Mouse (Mus musculus) MEL (cell line): ENCODE data around the gene D11Wsu47e. TPM values are rescaled to one million over a fixed set of nuclear protein-coding genes. Genes with fewer than 3 reads are reported as not detected.

ENCODE experiments used
- DNase-seq: peaks from one replicate; pipeline ENCODE4 v3.0.0; 2011; ENCODE audit warnings: low read depth, low spot score
- H3K27ac ChIP-seq: 2 replicates; pipeline ENCODE4 v1.5.1; 2012; ENCODE audit warnings: low read depth, mild to moderate bottlenecking, control low read depth, low read length, moderate library complexity; ENCODE audit not compliant: control insufficient read depth
- H3K27me3 ChIP-seq, 2 experiments: fragments of 150-350 bp in 1 of 2; sonication (generic) in 1 of 2; 2 replicates each; pipeline ENCODE4 v1.6.1; 2012; ENCODE audit warnings: low read length in 2 of 2, mild to moderate bottlenecking in 2 of 2, improper control_type of control experiment in 1 of 2, moderate library complexity in 1 of 2; ENCODE audit not compliant: insufficient read depth in 2 of 2, control insufficient read depth in 1 of 2
- H3K36me3 ChIP-seq, 2 experiments: 2 replicates each; pipeline ENCODE4 v1.6.1; 2012 to 2014; ENCODE audit warnings: low read length in 2 of 2, improper control_type of control experiment in 1 of 2, inconsistent platforms in 1 of 2, mild to moderate bottlenecking in 1 of 2; ENCODE audit not compliant: insufficient read depth in 2 of 2, control insufficient read depth in 1 of 2
- H3K4me1 ChIP-seq, 2 experiments: fragments of 150-350 bp in 1 of 2; sonication (generic) in 1 of 2; 2 replicates each; pipeline ENCODE4 v1.6.1; 2012; ENCODE audit warnings: low read length in 2 of 2, improper control_type of control experiment in 1 of 2, mild to moderate bottlenecking in 1 of 2; ENCODE audit not compliant: insufficient read depth in 2 of 2, control insufficient read depth in 1 of 2
- H3K4me3 ChIP-seq, 2 experiments: fragments of 150-350 bp in 1 of 2; sonication (generic) in 1 of 2; 2 replicates each; pipeline ENCODE4 v1.5.1; 2012; ENCODE audit warnings: low read depth in 2 of 2, low read length in 2 of 2, mild to moderate bottlenecking in 2 of 2, moderate library complexity in 2 of 2, control low read depth in 1 of 2, improper control_type of control experiment in 1 of 2; ENCODE audit not compliant: control insufficient read depth in 1 of 2, insufficient read depth in 1 of 2
- H3K79me2 ChIP-seq: 2 replicates; pipeline ENCODE4 v1.6.1; 2012; ENCODE audit warnings: mild to moderate bottlenecking, low read length, moderate library complexity; ENCODE audit not compliant: control insufficient read depth, poor library complexity, insufficient read depth
- H3K9ac ChIP-seq: 2 replicates; pipeline ENCODE4 v1.6.1; 2012; ENCODE audit warnings: low read depth, mild to moderate bottlenecking, control low read depth, low read length, moderate library complexity; ENCODE audit not compliant: control insufficient read depth, poor library complexity, severe bottlenecking
- H3K9me3 ChIP-seq: fragments of 150-350 bp; sonication (generic); replicated peaks from 2 replicates; pipeline ENCODE4 v1.6.1; 2012; ENCODE audit warnings: mild to moderate bottlenecking, low read length, improper control_type of control experiment, moderate library complexity; ENCODE audit not compliant: insufficient read depth
- CHD1 ChIP-seq: IDR thresholded peaks from 2 replicates; pipeline ENCODE4 v1.6.1; 2012; ENCODE audit warnings: low read depth, mild to moderate bottlenecking, inconsistent platforms, low read length, improper control_type of control experiment
- CTCF ChIP-seq, 3 experiments: IDR thresholded peaks in 2 of 3; conservative IDR thresholded peaks in 1 of 3; 2 replicates each; pipeline ENCODE4 v1.5.1; 2011 to 2012; ENCODE audit warnings: low read length in 3 of 3, low read depth in 2 of 3, mild to moderate bottlenecking in 2 of 3, improper control_type of control experiment in 1 of 3, inconsistent platforms in 1 of 3, mixed read lengths in 1 of 3, moderate library complexity in 1 of 3; ENCODE audit not compliant: control insufficient read depth in 1 of 3, insufficient read depth in 1 of 3, poor library complexity in 1 of 3, severe bottlenecking in 1 of 3
- E2F4 ChIP-seq: IDR thresholded peaks from 2 replicates; pipeline ENCODE4 v1.6.1; 2011; ENCODE audit warnings: low read depth, low read length, improper control_type of control experiment, borderline replicate concordance
- GABPA ChIP-seq: IDR thresholded peaks from 2 replicates; pipeline ENCODE4 v1.6.1; 2012; ENCODE audit warnings: low read depth, mild to moderate bottlenecking, inconsistent platforms, low read length, improper control_type of control experiment, moderate library complexity
- GATA1 ChIP-seq: IDR thresholded peaks from 2 replicates; pipeline ENCODE4 v1.6.1; 2011; ENCODE audit warnings: low read depth, low read length, improper control_type of control experiment
- HCFC1 ChIP-seq: IDR thresholded peaks from 2 replicates; pipeline ENCODE4 v1.6.1; 2012; ENCODE audit warnings: low read depth, mild to moderate bottlenecking, inconsistent platforms, low read length, improper control_type of control experiment, moderate library complexity
- MAFK ChIP-seq: IDR thresholded peaks from 2 replicates; pipeline ENCODE4 v1.6.1; 2011; ENCODE audit warnings: low read depth, mild to moderate bottlenecking, low read length, improper control_type of control experiment, borderline replicate concordance
- MAX ChIP-seq: IDR thresholded peaks from 2 replicates; pipeline ENCODE4 v1.6.1; 2011; ENCODE audit warnings: low read length, improper control_type of control experiment
- MAZ ChIP-seq: IDR thresholded peaks from 2 replicates; pipeline ENCODE4 v1.6.1; 2012; ENCODE audit warnings: low read depth, mild to moderate bottlenecking, inconsistent platforms, low read length, improper control_type of control experiment
- MYB ChIP-seq: IDR thresholded peaks from 2 replicates; pipeline ENCODE4 v1.6.1; 2011; ENCODE audit warnings: mild to moderate bottlenecking, low read depth, low read length, improper control_type of control experiment
- MYC ChIP-seq: IDR thresholded peaks from 2 replicates; pipeline ENCODE4 v1.6.1; 2011; ENCODE audit warnings: low read depth, mild to moderate bottlenecking, low read length, improper control_type of control experiment, moderate library complexity
- NELFE ChIP-seq: IDR thresholded peaks from 2 replicates; pipeline ENCODE4 v1.6.1; 2011; ENCODE audit warnings: low read depth, low read length, improper control_type of control experiment
- NRF1 ChIP-seq: IDR thresholded peaks from 2 replicates; pipeline ENCODE4 v1.6.1; 2014; ENCODE audit warnings: low read depth, mild to moderate bottlenecking, inconsistent platforms, low read length, improper control_type of control experiment, moderate library complexity; ENCODE audit not compliant: poor library complexity, insufficient read depth, severe bottlenecking
- POLR2A ChIP-seq, 2 experiments: IDR thresholded peaks; 2 replicates each; pipeline ENCODE4 v1.6.1; 2011 to 2012; ENCODE audit warnings: low read length in 2 of 2, mild to moderate bottlenecking in 2 of 2, control low read depth in 1 of 2, improper control_type of control experiment in 1 of 2, low read depth in 1 of 2, moderate library complexity in 1 of 2; ENCODE audit not compliant: control insufficient read depth in 1 of 2, insufficient read depth in 1 of 2, poor library complexity in 1 of 2
- POLR2AphosphoS5 ChIP-seq: IDR thresholded peaks from 2 replicates; pipeline ENCODE4 v1.6.1; 2012; ENCODE audit warnings: low read depth, borderline replicate concordance, mild to moderate bottlenecking, inconsistent platforms, low read length, moderate library complexity, mixed read lengths
- RAD21 ChIP-seq: IDR thresholded peaks from 2 replicates; pipeline ENCODE4 v1.6.1; 2011; ENCODE audit warnings: mild to moderate bottlenecking, low read depth, low read length, improper control_type of control experiment
- RCOR1 ChIP-seq: IDR thresholded peaks from 2 replicates; pipeline ENCODE4 v1.6.1; 2012; ENCODE audit warnings: low read depth, mild to moderate bottlenecking, inconsistent platforms, low read length, improper control_type of control experiment
- SIN3A ChIP-seq: IDR thresholded peaks from 2 replicates; pipeline ENCODE4 v1.6.1; 2012; ENCODE audit warnings: low read length, improper control_type of control experiment, inconsistent platforms
- SMC3 ChIP-seq: IDR thresholded peaks from 2 replicates; pipeline ENCODE4 v1.6.1; 2011; ENCODE audit warnings: low read depth, low read length, improper control_type of control experiment
- TCF12 ChIP-seq: IDR thresholded peaks from 2 replicates; pipeline ENCODE4 v1.6.1; 2014; ENCODE audit warnings: low read depth, mild to moderate bottlenecking, inconsistent platforms, low read length, improper control_type of control experiment, moderate library complexity
- USF1 ChIP-seq: IDR thresholded peaks from 2 replicates; pipeline ENCODE4 v1.6.1; 2014; ENCODE audit warnings: low read depth, mild to moderate bottlenecking, inconsistent platforms, low read length, improper control_type of control experiment, moderate library complexity
- ZC3H11A ChIP-seq: IDR thresholded peaks from 2 replicates; pipeline ENCODE4 v1.6.1; 2012; ENCODE audit warnings: low read depth, mild to moderate bottlenecking, inconsistent platforms, low read length, improper control_type of control experiment
- ZMIZ1 ChIP-seq: IDR thresholded peaks from 2 replicates; pipeline ENCODE4 v1.6.1; 2012; ENCODE audit warnings: low read depth, mild to moderate bottlenecking, inconsistent platforms, low read length, improper control_type of control experiment, moderate library complexity
- polyA plus RNA-seq, 2 experiments: library from polyadenylated mRNA; stranded (reverse) in 1 of 2; unstranded in 1 of 2; fragments of >175 nt in 1 of 2; fragments of >200 nt in 1 of 2; gene quantifications; 2 replicates each; pipeline versions ENCODE4 v1.2.1 to v1.2.4; 2012; ENCODE audit warnings: low replicate concordance in 2 of 2, low read depth in 1 of 2; ENCODE audit not compliant: insufficient read length in 2 of 2, insufficient read depth in 1 of 2, missing spikeins in 1 of 2
- total RNA-seq: library from RNA; depleted of rRNA; stranded (reverse); fragments of 300-350 nt; gene quantifications from 2 replicates; pipeline ENCODE4 v1.2.3, GENCODE M21; 2012

Gene D11Wsu47e
- total and polyA plus RNA-seq, 3 experiments, result 25.0 to 40.6 TPM; not detected in 1

DNA sequence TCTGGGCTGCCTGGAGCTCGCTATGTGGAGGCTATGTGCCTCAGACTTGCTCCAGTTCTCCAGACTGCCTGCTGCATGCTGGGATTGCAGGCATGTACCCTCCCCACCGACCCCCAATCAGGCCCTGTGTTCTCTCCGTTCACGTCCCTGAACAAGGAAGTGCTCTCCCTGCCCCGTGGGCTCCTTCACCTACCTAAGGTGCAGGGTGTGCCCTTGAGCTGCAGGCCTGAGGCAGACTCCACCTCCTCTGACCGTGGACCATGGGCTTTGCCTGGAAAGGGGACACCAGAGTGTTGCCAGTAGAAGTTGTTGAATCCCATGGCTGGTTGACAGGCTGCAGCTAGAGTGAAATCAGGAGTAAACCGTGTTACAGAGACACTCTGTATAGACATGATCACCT lies 15.4 kb downstream of the D11Wsu47e start:
- DNase-seq, result no peak
- Histone ChIP-seq H3K4me3 (no peak overlapping the region), H3K36me3 (no peaks in the 10 kb centered on the region; a peak in 1 of 4 replicates), H3K9me3 (no peaks in the 10 kb centered on the region), H3K27me3 (no peaks in the 10 kb centered on the region), H3K79me2 (no peaks in the 10 kb centered on the region), H3K27ac (no peak overlapping the region), H3K4me1 (no peaks in the 10 kb centered on the region), H3K9ac (no peak overlapping the region)
- no peak for TF ChIP-seq MYB
- no peak for TF ChIP-seq ZMIZ1
- no peak for TF ChIP-seq MAX
- TF ChIP-seq MAFK, result no peak
- no peak for TF ChIP-seq TCF12
- no peak for TF ChIP-seq E2F4
- no peak for TF ChIP-seq CHD1
- no peak for TF ChIP-seq POLR2AphosphoS5
- no peak for TF ChIP-seq NRF1
- no peak for TF ChIP-seq MYC
- TF ChIP-seq RCOR1, result no peak
- no peak for TF ChIP-seq NELFE
- TF ChIP-seq SIN3A, result no peak
- no peak for TF ChIP-seq USF1
- no peak for TF ChIP-seq POLR2A (IDR thresholded peaks at IDR 0.05; ENCODE audit: control insufficient read depth in 1 of 2, insufficient read depth in 1 of 2, low read depth in 1 of 2, low read length in 2 of 2, poor library complexity in 1 of 2)

DNA sequence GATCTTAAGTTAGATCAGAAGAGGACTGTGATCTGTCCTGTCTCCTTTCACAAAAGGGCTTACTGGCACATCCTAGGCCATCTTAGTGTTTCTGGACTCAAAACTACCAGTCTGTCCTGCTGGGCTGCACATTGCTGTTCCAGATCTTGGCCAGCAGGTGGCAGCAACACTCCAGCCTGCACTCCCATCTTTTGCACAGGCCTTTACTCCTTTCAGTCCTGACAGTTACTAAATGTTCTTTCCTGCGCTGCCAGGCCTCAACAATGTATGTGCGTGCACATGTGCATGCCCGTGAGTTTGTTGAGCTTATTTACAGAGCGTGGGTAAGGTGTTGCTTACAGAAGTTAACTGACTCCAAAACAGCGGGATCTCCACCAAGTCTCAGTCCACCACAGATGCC lies 19.5 kb downstream of the D11Wsu47e start:
- peak; percentile 86 for DNase-seq
- Histone ChIP-seq H3K4me1 (no peaks in the 10 kb centered on the region), H3K27me3 (no peaks in the 10 kb centered on the region), H3K9ac (no peak overlapping the region), H3K4me3 (no peak overlapping the region), H3K9me3 (no peaks in the 10 kb centered on the region), H3K36me3 (no peaks in the 10 kb centered on the region), H3K27ac (no peak overlapping the region), H3K79me2 (no peaks in the 10 kb centered on the region)
- TF ChIP-seq GABPA (no peak), NELFE (no peak), ZC3H11A (peak; percentile 100), RAD21 (no peak; the same call in none of the 2 replicates), MAZ (no peak), MAFK (no peak), MYC (no peak), SMC3 (peak; percentile 100), GATA1 (no peak), SIN3A (peak; percentile 49), POLR2AphosphoS5 (no peak), HCFC1 (no peak), CTCF (IDR thresholded peaks at IDR 0.05 in 2 of 3, conservative IDR thresholded peaks at IDR 0.05 in 1 of 3; ENCODE audit: control insufficient read depth in 1 of 3, insufficient read depth in 1 of 3, low read depth in 2 of 3, low read length in 3 of 3, poor library complexity in 1 of 3, severe bottlenecking in 1 of 3) (peak; percentile 99 to 100 (median 100)), POLR2A (IDR thresholded peaks at IDR 0.05; ENCODE audit: control insufficient read depth in 1 of 2, insufficient read depth in 1 of 2, low read depth in 1 of 2, low read length in 2 of 2, poor library complexity in 1 of 2) (no peak)
